Mouse (Mus musculus) spleen, postnatal 0 days (tissue): ENCODE measurements around the gene Calcr. TPM values are rescaled to one million over a fixed set of nuclear protein-coding genes. Genes with fewer than 3 reads are reported as not detected.

Source experiments
- microRNA counts: library from miRNA; unstranded; fragments of <30 nt; microRNA quantifications from one replicate; lab custom pipeline; 2015
- polyA plus RNA-seq: library from polyadenylated mRNA; unstranded; fragments of >200 nt; fragmentation: Nextera tagmentation; extraction: Ambion mirVana; gene quantifications from 2 replicates; pipeline ENCODE4 v1.2.1, GENCODE M21; 2015

Calcr gene
- not detected in 2 replicates for polyA plus RNA-seq

GRCm38 (mm10) chr6:3764230-3764764, at the start of gene Calcr:
Gene Calcr, minus strand, starts transcription at chr6:3764714.

MicroRNAs encoded within 50 kb of the gene (microRNA counts, 519-probe panel; counts per million panel counts)
- microRNA mmu-miR-489 (lab: Ali Mortazavi, UCI) (88.3 counts per million), microRNA mmu-miR-653 (lab: Ali Mortazavi, UCI) (88.3 counts per million)

Other genes starting within 250 kb of the Calcr start
- 6.1 and 6.4 TPM in 2 replicates for gene Tfpi2, start 224.2 kb upstream of the Calcr start, polyA plus RNA-seq
- gene Gngt1, start 229.1 kb upstream of the Calcr start, polyA plus RNA-seq = not detected in 2 replicates
- gene Gng11, start 239.2 kb upstream of the Calcr start, polyA plus RNA-seq = 74.6 and 82.8 TPM in 2 replicates